Mouse (Mus musculus) T-helper 1 cell (primary cell): ENCODE results near the gene Rhbdl3.

Source experiments
- in situ Hi-C: fragments of 300-600 bp; cut with MboI, MseI; formaldehyde crosslinking; loops from one replicate; pipeline ENCODE4 v1.15.1; 2025; ENCODE audit warnings: high pct_unique_total_duplicates

Rhbdl3 gene

GRCm38 (mm10) chr11:80300551-80301315 is at the start of gene Rhbdl3:
Gene Rhbdl3, plus strand, starts transcription at chr11:80300912.
- in situ Hi-C loops: no loop called here

- in situ Hi-C loops: no loop called here
Measured at GRCm38 (mm10) chr11:80264137-80264536, 36.6 kb upstream of the Rhbdl3 start.

- in situ Hi-C loops: no loop called here
Measured at GRCm38 (mm10) chr11:80271096-80271495, 29.6 kb upstream of the Rhbdl3 start.

- in situ Hi-C loops: no loop called here
Measured at GRCm38 (mm10) chr11:80275011-80275410, 25.7 kb upstream of the Rhbdl3 start.

- in situ Hi-C loops: no loop called here
Measured at GRCm38 (mm10) chr11:80278054-80278453, 22.7 kb upstream of the Rhbdl3 start.

- in situ Hi-C loops: no loop called here
Measured at GRCm38 (mm10) chr11:80283786-80284185, 16.9 kb upstream of the Rhbdl3 start.

- in situ Hi-C loops: no loop called here
Measured at GRCm38 (mm10) chr11:80284641-80285040, 16.1 kb upstream of the Rhbdl3 start.

GRCm38 (mm10) chr11:80287150-80287549 is 13.6 kb upstream of the Rhbdl3 start:
- in situ Hi-C loops: no loop called here

- in situ Hi-C loops: no loop called here
Measured at GRCm38 (mm10) chr11:80289701-80290445, 10.8 kb upstream of the Rhbdl3 start.

- in situ Hi-C loops: no loop called here
Measured at GRCm38 (mm10) chr11:80291004-80291403, 9.7 kb upstream of the Rhbdl3 start.

GRCm38 (mm10) chr11:80292463-80292862 is 8.2 kb upstream of the Rhbdl3 start:
- in situ Hi-C loops: no loop called here

- in situ Hi-C loops: loop anchor here (5.0 kb wide), 1 partner anchor 57 kb away; no protein-coding TSS in a partner anchor
Measured at GRCm38 (mm10) chr11:80295066-80295465, 5.6 kb upstream of the Rhbdl3 start.

GRCm38 (mm10) chr11:80295785-80296184 is 4.9 kb upstream of the Rhbdl3 start:
- in situ Hi-C loops: loop anchor here (5.0 kb wide), 1 partner anchor 57 kb away; no protein-coding TSS in a partner anchor

- in situ Hi-C loops: loop anchor here (5.0 kb wide), 1 partner anchor 53 kb away; no protein-coding TSS in a partner anchor
Measured at GRCm38 (mm10) chr11:80299513-80300235, 1.0 kb upstream of the Rhbdl3 start.

GRCm38 (mm10) chr11:80301316-80302045 is 769 bp downstream of the Rhbdl3 start:
- in situ Hi-C loops: no loop called here

- in situ Hi-C loops: no loop called here
Measured at GRCm38 (mm10) chr11:80302046-80302390, 1.3 kb downstream of the Rhbdl3 start.

GRCm38 (mm10) chr11:80302536-80302935 is 1.8 kb downstream of the Rhbdl3 start:
- in situ Hi-C loops: no loop called here

- in situ Hi-C loops: no loop called here
Measured at GRCm38 (mm10) chr11:80303746-80304145, 3.0 kb downstream of the Rhbdl3 start.

- in situ Hi-C loops: no loop called here
Measured at GRCm38 (mm10) chr11:80304846-80305245, 4.1 kb downstream of the Rhbdl3 start.

GRCm38 (mm10) chr11:80308537-80308936 is 7.8 kb downstream of the Rhbdl3 start:
- in situ Hi-C loops: no loop called here

GRCm38 (mm10) chr11:80311271-80311670 is 10.6 kb downstream of the Rhbdl3 start:
- in situ Hi-C loops: no loop called here
